Mouse (Mus musculus) kidney, adult 2 months (tissue): Measurements from ENCODE around the gene Hoxb3. TPM values are rescaled to one million over a fixed set of nuclear protein-coding genes. Genes with fewer than 3 reads are reported as not detected.

Experiments
- DNase-seq: peaks from one replicate; pipeline ENCODE4 v3.0.0; 2021
- H3K27ac ChIP-seq: fragments of 200-500 bp; 2 replicates; pipeline ENCODE4 v1.5.1; 2012; ENCODE audit warnings: low read depth, low read length, control low read depth, inconsistent platforms; ENCODE audit not compliant: insufficient read depth
- H3K27me3 ChIP-seq: fragments of 200-500 bp; replicated peaks from 2 replicates; pipeline ENCODE4 v1.6.1; 2012; ENCODE audit warnings: mild to moderate bottlenecking, moderate library complexity, low read length, inconsistent platforms; ENCODE audit not compliant: control insufficient read depth, insufficient read depth
- H3K36me3 ChIP-seq: fragments of 200-500 bp; 2 replicates; pipeline ENCODE4 v1.6.1; 2012; ENCODE audit warnings: mild to moderate bottlenecking, moderate library complexity, low read length, inconsistent platforms; ENCODE audit not compliant: control insufficient read depth, insufficient read depth
- H3K4me1 ChIP-seq: fragments of 200-500 bp; 2 replicates; pipeline ENCODE4 v1.6.1; 2011; ENCODE audit warnings: low read length; ENCODE audit not compliant: control insufficient read depth, insufficient read depth
- H3K4me3 ChIP-seq: fragments of 200-500 bp; 2 replicates; pipeline ENCODE4 v1.5.1; 2011; ENCODE audit warnings: mild to moderate bottlenecking, low read depth, low read length, control low read depth; ENCODE audit not compliant: insufficient read depth
- CTCF ChIP-seq: fragments of 200-500 bp; conservative IDR thresholded peaks from 2 replicates; pipeline ENCODE4 v1.5.1; 2011; ENCODE audit warnings: low read depth, mild to moderate bottlenecking, control low read depth, low read length, moderate library complexity, mixed read lengths; ENCODE audit not compliant: insufficient read depth, insufficient read length
- POLR2A ChIP-seq: fragments of 200-500 bp; IDR thresholded peaks from one replicate; pipeline ENCODE4 v1.6.1; 2011; ENCODE audit warnings: low read depth, low read length, control low read depth
- WGBS: fragments of 180-500 bp; shearing (Covaris S2); methylation state at CpG from one replicate; pipeline ENCODE4 v1.1.7; 2018; 5-methylcytosine and 5-hydroxymethylcytosine counted together
- polyA plus RNA-seq: library from polyadenylated mRNA; depleted of rRNA; stranded (reverse); fragments of >200 nt; gene quantifications from 2 replicates; pipeline ENCODE4 v1.2.3, GENCODE M21; 2012

Gene Hoxb3
- polyA plus RNA-seq, 1 experiment, result 10.1 TPM

- peak overlapping the region; percentile 79 for H3K4me3 ChIP-seq
- no peaks in the 10 kb centered on the region for H3K36me3 ChIP-seq
- peak; percentile 77 for DNase-seq
- WGBS, result under 1% methylated on average over 49 of the region's 49 CpGs
- H3K4me1 ChIP-seq, result peaks cover 17% of the 10 kb centered on the region; the same call in 1 of the 2 replicates
- H3K27ac ChIP-seq, result peak overlapping the region; percentile 100
- H3K27me3 ChIP-seq, result no peaks in the 10 kb centered on the region
- no peak for TF ChIP-seq CTCF
- no peak for TF ChIP-seq POLR2A
Measured at GRCm38 (mm10) chr11:96284041-96284749, 38.9 kb upstream of the Hoxb3 start.

- Histone ChIP-seq H3K36me3 (no peaks in the 10 kb centered on the region), H3K4me1 (peaks cover 17% of the 10 kb centered on the region; the same call in 1 of the 2 replicates), H3K4me3 (peak overlapping the region; percentile 79), H3K27me3 (no peaks in the 10 kb centered on the region), H3K27ac (peak overlapping the region; percentile 100)
- TF ChIP-seq CTCF (no peak), POLR2A (peak; percentile 64)
- WGBS, result under 1% methylated on average over 36 of the region's 37 CpGs
- DNase-seq, result peak; percentile 85
Measured at GRCm38 (mm10) chr11:96284774-96285734, 38.1 kb upstream of the Hoxb3 start.

GRCm38 (mm10) chr11:96285771-96286738 is 37.1 kb upstream of the Hoxb3 start, which contains the start of gene Hoxb7:
TSS of gene Hoxb7 (plus strand) at chr11:96286623.
- Histone ChIP-seq H3K4me1 (peaks cover 12% of the 10 kb centered on the region; the same call in 1 of the 2 replicates), H3K4me3 (peak within 1 kb of the TSS; percentile 76), H3K27me3 (no peaks in the 10 kb centered on the region), H3K36me3 (no peaks in the 10 kb centered on the region), H3K27ac (peak within 1 kb of the TSS; percentile 91)
- peak; percentile 93 for DNase-seq
- WGBS, result under 1% methylated on average over 43 of the region's 43 CpGs
- no peak for TF ChIP-seq CTCF
- TF ChIP-seq POLR2A, result peak; percentile 67

GRCm38 (mm10) chr11:96286739-96287385 is 36.3 kb upstream of the Hoxb3 start:
- H3K4me3 ChIP-seq, result peak overlapping the region; percentile 76
- DNase-seq, result peak; percentile 85
- H3K4me1 ChIP-seq, result peaks cover 14% of the 10 kb centered on the region; the same call in 1 of the 2 replicates
- H3K27me3 ChIP-seq, result no peaks in the 10 kb centered on the region
- H3K27ac ChIP-seq, result peak overlapping the region; percentile 91
- H3K36me3 ChIP-seq, result no peaks in the 10 kb centered on the region
- TF ChIP-seq POLR2A (peak; percentile 25), CTCF (no peak)
- WGBS, result under 1% methylated on average over 55 of the region's 55 CpGs

- Histone ChIP-seq H3K4me3 (peak overlapping the region; percentile 76), H3K27ac (peak overlapping the region; percentile 91), H3K27me3 (no peaks in the 10 kb centered on the region), H3K36me3 (no peaks in the 10 kb centered on the region), H3K4me1 (peaks cover 15% of the 10 kb centered on the region; the same call in 1 of the 2 replicates)
- no peak for TF ChIP-seq CTCF
- no peak for TF ChIP-seq POLR2A
- DNase-seq, result no peak
- WGBS, result 10% methylated on average over 9 of the region's 9 CpGs
Measured at GRCm38 (mm10) chr11:96287411-96287810, 35.7 kb upstream of the Hoxb3 start.
